Mouse (Mus musculus): ENCODE measurements around the gene Vps25.

GRCm38 (mm10) chr11:101263989-101264280, 10.4 kb downstream of the Vps25 start:
- TF ChIP-seq MAFK (IDR thresholded peaks at IDR 0.05; ENCODE audit: insufficient replicate concordance, low read length) (no peak), MYC (IDR thresholded peaks at IDR 0.05; ENCODE audit: low read depth, low read length) (no peak), SMC3 (IDR thresholded peaks at IDR 0.05; ENCODE audit: low read depth, low read length) (no peak), USF1 (IDR thresholded peaks at IDR 0.05; ENCODE audit: low read depth, low read length) (no peak), CTCF (conservative IDR thresholded peaks at IDR 0.05 in 1 of 2, IDR thresholded peaks at IDR 0.05 in 1 of 2; ENCODE audit: low read depth in 2 of 2, low read length in 2 of 2) (no peak)

Data from CH12.LX (cell line).